Mouse (Mus musculus): Measurements from ENCODE around the gene Ptk7.

DNA sequence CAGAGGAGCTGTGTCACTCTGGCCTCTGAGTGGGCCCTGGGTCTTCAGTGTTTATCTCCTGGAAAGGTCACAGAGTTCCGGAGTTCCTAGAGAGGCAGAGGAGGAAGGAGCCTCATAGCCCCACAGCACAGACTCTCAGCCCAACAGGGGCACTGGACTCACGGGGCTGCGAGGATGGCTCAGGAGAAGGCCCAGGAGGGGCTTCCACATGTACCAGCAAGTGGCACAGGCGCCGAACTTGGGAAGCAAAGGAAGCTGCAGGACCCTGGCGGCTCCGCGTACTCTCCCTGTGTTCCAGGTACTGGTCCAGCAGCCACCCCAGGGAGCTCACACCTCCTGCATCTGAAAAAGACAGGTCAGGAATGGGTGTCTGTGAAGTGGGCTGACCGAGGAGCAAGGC lies 108.1 kb downstream of the Ptk7 start:
- TF ChIP-seq POLR2A (IDR thresholded peaks at IDR 0.05; ENCODE audit: borderline replicate concordance, extremely low read depth, insufficient read depth, insufficient read length, poor library complexity, severe bottlenecking) (no peak), CTCF (IDR thresholded peaks at IDR 0.05; ENCODE audit: borderline replicate concordance, extremely low read depth, insufficient read depth, insufficient read length) (no peak)
